ENCODE assay signal across 7 mouse cellular contexts in the genomic region with DNA sequence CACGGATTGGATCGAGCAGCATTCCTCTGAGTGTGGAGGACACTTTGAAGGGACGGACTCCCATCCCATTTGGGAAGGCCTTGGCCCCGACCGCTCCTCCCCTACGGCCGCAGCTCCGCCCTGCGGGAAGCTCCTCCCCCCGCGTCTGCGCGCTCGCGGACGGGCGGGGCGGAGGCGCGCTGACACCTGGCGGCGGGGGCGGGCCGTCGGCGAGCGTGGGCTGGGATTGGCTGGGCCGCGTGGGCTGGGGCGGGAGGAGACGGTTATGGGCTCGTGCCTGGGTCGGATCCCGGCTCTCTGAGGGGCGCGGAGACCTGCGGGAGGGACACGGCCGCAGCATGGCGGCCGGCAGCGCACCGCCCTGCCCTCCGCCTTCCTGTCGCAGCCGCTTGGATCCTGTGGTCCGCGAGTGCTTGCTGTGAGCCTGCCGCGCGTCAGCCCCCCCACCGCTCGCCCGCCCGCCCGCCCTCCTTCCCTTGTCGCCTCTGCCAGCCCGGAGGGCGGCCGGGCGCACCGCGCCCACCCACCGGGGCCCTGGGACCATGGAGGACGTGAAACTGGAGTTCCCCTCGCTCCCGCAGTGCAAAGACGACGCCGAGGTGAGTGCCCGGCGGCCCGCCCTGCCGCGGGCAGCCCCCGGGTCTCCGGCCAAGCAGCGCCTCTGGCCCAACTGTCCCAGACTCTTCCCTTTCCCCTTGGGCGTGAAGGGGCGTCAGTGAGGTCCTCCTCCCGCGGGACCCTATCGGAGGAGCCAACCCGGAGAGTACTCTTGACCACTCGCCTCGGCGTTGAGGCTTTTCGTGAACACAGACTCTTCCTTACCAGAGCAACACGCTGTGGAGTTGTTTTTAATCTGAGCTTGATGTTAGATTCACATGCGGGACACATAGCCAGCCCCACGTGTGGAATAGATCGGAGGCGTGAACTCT. TPM values are rescaled to one million over a fixed set of nuclear protein-coding genes. Genes with fewer than 3 reads are reported as not detected.
A peak's percentile ranks its signal among the peaks of the same experiment; 100 is the strongest.
DNase-seq lines count a peak whose midpoint lies in the region; ATAC-seq lines count a peak whose summit lies in the region.

TSS of gene Styx (plus strand) at position 163 of the 929 bp plus-strand sequence.

- ATAC-seq in embryonic facial prominence, embryonic 11.5 days (replicated peaks; ENCODE audit: insufficient number of reproducible peaks, low FRiP score, low TSS enrichment, low read depth) = peak; percentile 97
- ATAC-seq in limb, embryonic 11.5 days (ENCODE audit: insufficient number of reproducible peaks, low FRiP score, low TSS enrichment, low read depth) = peak; percentile 96
- peak; percentile 98 for ATAC-seq in midbrain, embryonic 14.5 days (ENCODE audit: low FRiP score, low TSS enrichment)

- H3K4me1 ChIP-seq in embryonic facial prominence, embryonic 11.5 days (ENCODE audit: control insufficient read depth, insufficient read depth, low read length) = no peaks in the 10 kb centered on the region; the same call in 1 of the 2 replicates
- peaks cover 5% of the 10 kb centered on the region; the same call in 1 of the 2 replicates for H3K4me1 ChIP-seq in limb, embryonic 11.5 days (ENCODE audit: control insufficient read depth, insufficient read depth, low read length)
- 0 out of 2 replicates have a peak, but pooled peaks cover 7% of the 10 kb centered on the region for H3K4me1 ChIP-seq in midbrain, embryonic 14.5 days (ENCODE audit: control insufficient read depth, insufficient read depth, low read length)

- no peak within 1 kb of the TSS; the same call in 1 of the 2 replicates for H3K27ac ChIP-seq in embryonic facial prominence, embryonic 11.5 days (replicated peaks; ENCODE audit: low read depth, low read length)
- H3K27ac ChIP-seq in limb, embryonic 11.5 days (replicated peaks; ENCODE audit: low read depth, low read length) = peak within 1 kb of the TSS; percentile 62; the same call in 1 of the 2 replicates
- peak within 1 kb of the TSS; percentile 74 for H3K27ac ChIP-seq in midbrain, embryonic 14.5 days (replicated peaks; ENCODE audit: low read depth, low read length)

- WGBS in embryonic facial prominence, embryonic 11.5 days = under 1% methylated on average over 56 of the region's 93 CpGs
- under 1% methylated on average over 69 of the region's 93 CpGs for WGBS in limb, embryonic 11.5 days
- under 1% methylated on average over 82 of the region's 93 CpGs for WGBS in midbrain, embryonic 14.5 days

- peak within 1 kb of the TSS; percentile 56 for H3K9ac ChIP-seq in embryonic facial prominence, embryonic 11.5 days (replicated peaks; ENCODE audit: low read length)
- H3K9ac ChIP-seq in limb, embryonic 11.5 days (ENCODE audit: low read length) = peak within 1 kb of the TSS; percentile 74
- H3K9ac ChIP-seq in midbrain, embryonic 14.5 days (replicated peaks; ENCODE audit: low read length) = peak within 1 kb of the TSS; percentile 71

- peaks cover 6% of the 10 kb centered on the region; the same call in 1 of the 2 replicates for H3K36me3 ChIP-seq in embryonic facial prominence, embryonic 11.5 days (replicated peaks; ENCODE audit: control insufficient read depth, insufficient read depth, low read depth, low read length)
- peaks cover 5% of the 10 kb centered on the region; the same call in 1 of the 2 replicates for H3K36me3 ChIP-seq in limb, embryonic 11.5 days (ENCODE audit: control insufficient read depth, insufficient read depth, low read length)
- H3K36me3 ChIP-seq in midbrain, embryonic 14.5 days (ENCODE audit: control insufficient read depth, insufficient read depth, low read length) = peaks cover 22% of the 10 kb centered on the region

- no peaks in the 10 kb centered on the region for H3K9me3 ChIP-seq in embryonic facial prominence, embryonic 11.5 days (replicated peaks; ENCODE audit: control insufficient read depth, low read length)
- H3K9me3 ChIP-seq in limb, embryonic 11.5 days (ENCODE audit: control insufficient read depth, low read length) = no peaks in the 10 kb centered on the region
- no peaks in the 10 kb centered on the region for H3K9me3 ChIP-seq in midbrain, embryonic 14.5 days (ENCODE audit: control insufficient read depth, low read length)

- peak within 1 kb of the TSS; percentile 52 for H3K4me3 ChIP-seq in embryonic facial prominence, embryonic 11.5 days (ENCODE audit: low read depth, low read length)
- peak within 1 kb of the TSS; percentile 55 for H3K4me3 ChIP-seq in limb, embryonic 11.5 days (ENCODE audit: low read depth, low read length)
- H3K4me3 ChIP-seq in midbrain, embryonic 14.5 days (replicated peaks; ENCODE audit: low read depth, low read length) = peak within 1 kb of the TSS; percentile 71

- DNase-seq in adrenal gland, postnatal 14 days = peak; percentile 99
- DNase-seq in embryonic facial prominence, embryonic 11.5 days (ENCODE audit: low spot score) = peak; percentile 94
- peak; percentile 100 for DNase-seq in heart, adult 11 months
- peak; percentile 96 for DNase-seq in kidney, adult 18-20 months
- peak; percentile 97 for DNase-seq in limb, embryonic 11.5 days (ENCODE audit: low spot score)
- DNase-seq in midbrain, embryonic 14.5 days = peak; percentile 96
- peak; percentile 94 to 96 for DNase-seq in spleen, adult 18-20 months

- H3K4me2 ChIP-seq in embryonic facial prominence, embryonic 11.5 days (ENCODE audit: low read depth, low read length) = peak within 1 kb of the TSS; percentile 29
- H3K4me2 ChIP-seq in limb, embryonic 11.5 days (ENCODE audit: low read depth, severe bottlenecking) = peak within 1 kb of the TSS; percentile 62
- H3K4me2 ChIP-seq in midbrain, embryonic 14.5 days (ENCODE audit: low read length) = peak within 1 kb of the TSS; percentile 72

- no peaks in the 10 kb centered on the region for H3K27me3 ChIP-seq in embryonic facial prominence, embryonic 11.5 days (ENCODE audit: control insufficient read depth, insufficient read depth, low read length)
- H3K27me3 ChIP-seq in limb, embryonic 11.5 days (ENCODE audit: control insufficient read depth, insufficient read depth, low read length) = no peaks in the 10 kb centered on the region
- no peaks in the 10 kb centered on the region for H3K27me3 ChIP-seq in midbrain, embryonic 14.5 days (ENCODE audit: control insufficient read depth, insufficient read depth, low read length)

RNA-seq across cellular contexts. Expression of gene Styx, which starts in this region (rescaled TPM):
- 28.5 and 32.3 TPM in 2 replicates for total RNA-seq in adrenal gland, postnatal 14 days (2021)
- polyA plus RNA-seq in embryonic facial prominence, embryonic 11.5 days (2014; fragmentation: Nextera tagmentation; extraction: Ambion mirVana) = 33.4 and 40.5 TPM in 2 replicates
- 42.7 and 45.3 TPM in 2 replicates for polyA plus RNA-seq in limb, embryonic 11.5 days (2014; fragmentation: Nextera tagmentation; extraction: Ambion mirVana)
- 61.4 and 66.5 TPM in 2 replicates for polyA plus RNA-seq in midbrain, embryonic 14.5 days (2014; fragmentation: Nextera tagmentation; extraction: Ambion mirVana)
